Mouse (Mus musculus) megakaryocyte progenitor cell, adult 5-6 weeks (primary cell): ENCODE measurements at regions not wholly inside any gene's neighbourhood (a gene's known extent, or its start where the extent isn't known, plus 50 kb on each side); places are given as distances from the start of the nearest gene placed in this dataset.

Experiments used
- ATAC-seq: replicated peaks from 2 replicates; pipeline ENCODE4 v1.8.0; 2016; ENCODE audit warnings: mild to moderate bottlenecking, moderate TSS enrichment, inconsistent platforms; ENCODE audit not compliant: poor library complexity

GRCm38 (mm10) chr16:49570031-49570430, 129.0 kb upstream of the Ift57 start:
- ATAC-seq: no peak

- no peak for ATAC-seq
These were observed 126.4 kb upstream of the Ift57 start for GRCm38 (mm10) chr16:49572485-49573170.

GRCm38 (mm10) chr16:49573171-49573517, 125.9 kb upstream of the Ift57 start:
- no peak for ATAC-seq

GRCm38 (mm10) chr16:49578976-49579375, 120.1 kb upstream of the Ift57 start:
- ATAC-seq: no peak

- no peak for ATAC-seq
These were observed 118.3 kb upstream of the Ift57 start for GRCm38 (mm10) chr16:49580708-49581107.

GRCm38 (mm10) chr16:49606500-49606899, 92.5 kb upstream of the Ift57 start:
- no peak for ATAC-seq

GRCm38 (mm10) chr16:49614801-49615200, 84.2 kb upstream of the Ift57 start:
- no peak for ATAC-seq

- no peak for ATAC-seq
These were observed 83.6 kb upstream of the Ift57 start for GRCm38 (mm10) chr16:49615342-49616020.

GRCm38 (mm10) chr16:49616263-49616872, 82.7 kb upstream of the Ift57 start:
- ATAC-seq: no peak

GRCm38 (mm10) chr16:49633502-49633901, 65.5 kb upstream of the Ift57 start:
- no peak for ATAC-seq

- no peak for ATAC-seq
These were observed 63.5 kb upstream of the Ift57 start for GRCm38 (mm10) chr16:49635506-49635905.

- ATAC-seq: no peak
These were observed 62.6 kb upstream of the Ift57 start for GRCm38 (mm10) chr16:49636467-49636866.

GRCm38 (mm10) chr16:49642696-49643095, 56.3 kb upstream of the Ift57 start:
- no peak for ATAC-seq

GRCm38 (mm10) chr16:49644416-49644815, 54.6 kb upstream of the Ift57 start:
- no peak for ATAC-seq

- ATAC-seq: no peak
These were observed 52.6 kb upstream of the Ift57 start for GRCm38 (mm10) chr16:49646479-49646878.
